Mouse (Mus musculus) bone marrow, adult 2 months (tissue): ENCODE data around the gene Avpi1.

Experiments
- CTCF ChIP-seq: fragments of 200-500 bp; IDR thresholded peaks from 2 replicates; pipeline ENCODE4 v1.5.1; 2011; ENCODE audit warnings: low read length, control low read depth; ENCODE audit not compliant: control insufficient read depth, insufficient read depth
- POLR2A ChIP-seq: fragments of 200-500 bp; IDR thresholded peaks from 2 replicates; pipeline ENCODE4 v1.6.1; 2011; ENCODE audit warnings: low read depth, mild to moderate bottlenecking, control low read depth, low read length, borderline replicate concordance; ENCODE audit not compliant: control insufficient read depth

GRCm38 (mm10) chr19:42158246-42159017 is 29.6 kb upstream of the Avpi1 start:
- no peak for TF ChIP-seq CTCF
- no peak for TF ChIP-seq POLR2A
